Comparison of ENCODE assay signal across 18 mouse cellular contexts in the genomic region with DNA sequence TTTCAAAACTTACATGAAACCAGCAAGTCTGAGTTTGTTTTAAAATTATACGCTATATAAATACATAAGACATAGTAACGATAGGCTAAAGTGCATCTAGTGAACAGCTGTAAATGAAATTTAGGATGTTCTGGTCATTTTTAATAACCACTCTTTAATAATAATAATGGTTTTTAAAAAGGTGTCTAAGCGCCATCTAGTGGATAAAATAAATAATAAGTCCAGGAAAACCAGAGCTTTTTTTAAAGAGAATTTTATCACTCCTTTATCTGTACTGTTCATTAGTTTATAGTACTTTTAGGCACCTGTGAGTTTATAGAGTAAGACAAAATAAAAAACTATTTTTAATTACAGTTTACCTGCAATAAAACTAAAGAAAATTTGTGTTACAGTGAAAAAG. TPM values are rescaled to one million over a fixed set of nuclear protein-coding genes. Genes with fewer than 3 reads are reported as not detected.
DNase-seq lines count a peak whose midpoint lies in the region; ATAC-seq and TF ChIP-seq lines count a peak whose summit lies in the region.
"Had no signal": no experiment of that assay in that cellular context is flagged by ENCODE, and none has a peak within 500 bp of the region (broad histone marks: within the 10 kb centered on the region; RNA-seq: fewer than 3 reads in every experiment).

No protein-coding gene starts in this region.

- no peak for ATAC-seq in forebrain, postnatal 0 days
- no peak for ATAC-seq in forebrain, embryonic 16.5 days
- ATAC-seq in liver, embryonic 11.5 days (replicated peaks; ENCODE audit: low FRiP score), result no peak
- ATAC-seq: CD4-positive, CD25-positive, alpha-beta regulatory T cell, adult 4 months; forebrain, embryonic 15.5 days; midbrain, embryonic 13.5 days had no signal

- H3K4me1 ChIP-seq in forebrain, postnatal 0 days (ENCODE audit: insufficient read depth), result no peaks in the 10 kb centered on the region
- H3K4me1 ChIP-seq in forebrain, embryonic 16.5 days (replicated peaks; ENCODE audit: control insufficient read depth, insufficient read depth, low read length), result no peaks in the 10 kb centered on the region
- no peaks in the 10 kb centered on the region for H3K4me1 ChIP-seq in liver, adult 2 months (ENCODE audit: control insufficient read depth, insufficient read depth, low read length)
- H3K4me1 ChIP-seq in liver, embryonic 11.5 days (replicated peaks; ENCODE audit: control insufficient read depth, insufficient read depth, low read length), result no peaks in the 10 kb centered on the region
- H3K4me1 ChIP-seq: forebrain, embryonic 15.5 days; limb, embryonic 13.5 days; midbrain, embryonic 13.5 days had no signal

- no peak overlapping the region for H3K9ac ChIP-seq in forebrain, postnatal 0 days
- no peak overlapping the region for H3K9ac ChIP-seq in forebrain, embryonic 16.5 days (replicated peaks; ENCODE audit: low read depth, low read length)
- no peak overlapping the region for H3K9ac ChIP-seq in liver, adult 2 months (ENCODE audit: low read depth, low read length)
- no peak overlapping the region for H3K9ac ChIP-seq in liver, embryonic 11.5 days (ENCODE audit: low read depth, low read length)
- H3K9ac ChIP-seq: forebrain, embryonic 15.5 days; limb, embryonic 13.5 days; midbrain, embryonic 13.5 days had no signal

- 63% methylated on average over 3 of the region's 3 CpGs for WGBS in forebrain, postnatal 0 days
- WGBS in forebrain, embryonic 16.5 days, result 67% methylated on average over 3 of the region's 3 CpGs
- WGBS in liver, adult 2 months, result 67% methylated on average over 3 of the region's 3 CpGs
- 61% methylated on average over 3 of the region's 3 CpGs for WGBS in liver, embryonic 11.5 days

- H3K4me3 ChIP-seq in forebrain, postnatal 0 days (ENCODE audit: low read depth, low read length), result no peak overlapping the region
- no peak overlapping the region for H3K4me3 ChIP-seq in forebrain, embryonic 16.5 days (replicated peaks; ENCODE audit: low read length)
- H3K4me3 ChIP-seq in liver, adult 2 months (ENCODE audit: insufficient read depth, low read depth, low read length), result no peak overlapping the region
- H3K4me3 ChIP-seq in liver, embryonic 11.5 days (ENCODE audit: low read depth, low read length), result no peak overlapping the region
- H3K4me3 ChIP-seq: forebrain, embryonic 15.5 days; limb, embryonic 13.5 days; midbrain, embryonic 13.5 days had no signal

- no peak overlapping the region for H3K4me2 ChIP-seq in forebrain, postnatal 0 days (ENCODE audit: low read depth)
- H3K4me2 ChIP-seq in forebrain, embryonic 16.5 days (ENCODE audit: low read length), result no peak overlapping the region
- H3K4me2 ChIP-seq in liver, embryonic 11.5 days, result no peak overlapping the region
- H3K4me2 ChIP-seq: forebrain, embryonic 15.5 days; heart, embryonic 11.5 days; limb, embryonic 13.5 days; midbrain, embryonic 13.5 days had no signal

- no peaks in the 10 kb centered on the region for H3K9me3 ChIP-seq in forebrain, postnatal 0 days (ENCODE audit: low read length)
- H3K9me3 ChIP-seq in forebrain, embryonic 16.5 days (ENCODE audit: control insufficient read depth, low read length), result no peaks in the 10 kb centered on the region
- H3K9me3 ChIP-seq in liver, embryonic 11.5 days (ENCODE audit: control insufficient read depth, low read length), result no peaks in the 10 kb centered on the region
- H3K9me3 ChIP-seq: forebrain, embryonic 15.5 days; limb, embryonic 13.5 days; midbrain, embryonic 13.5 days had no signal

- no peaks in the 10 kb centered on the region for H3K27me3 ChIP-seq in forebrain, postnatal 0 days (ENCODE audit: insufficient read depth, low read length)
- no peaks in the 10 kb centered on the region for H3K27me3 ChIP-seq in forebrain, embryonic 16.5 days (replicated peaks; ENCODE audit: control insufficient read depth, insufficient read depth, low read length)
- no peaks in the 10 kb centered on the region for H3K27me3 ChIP-seq in liver, adult 2 months (ENCODE audit: control insufficient read depth, insufficient read depth, low read length)
- H3K27me3 ChIP-seq in liver, embryonic 11.5 days (replicated peaks; ENCODE audit: control insufficient read depth, insufficient read depth, low read length), result no peaks in the 10 kb centered on the region
- H3K27me3 ChIP-seq: forebrain, embryonic 15.5 days; limb, embryonic 13.5 days; midbrain, embryonic 13.5 days had no signal

- H3K36me3 ChIP-seq in forebrain, postnatal 0 days (ENCODE audit: insufficient read depth), result peaks cover 26% of the 10 kb centered on the region
- peaks cover 15% of the 10 kb centered on the region for H3K36me3 ChIP-seq in forebrain, embryonic 16.5 days (ENCODE audit: control insufficient read depth, insufficient read depth)
- peaks cover 37% of the 10 kb centered on the region for H3K36me3 ChIP-seq in liver, adult 2 months (ENCODE audit: control insufficient read depth, insufficient read depth, low read length)
- peaks cover 11% of the 10 kb centered on the region; the same call in 1 of the 2 replicates for H3K36me3 ChIP-seq in liver, embryonic 11.5 days (ENCODE audit: control insufficient read depth, insufficient read depth, low read length)

- H3K79me2 ChIP-seq in liver, adult 2 months (ENCODE audit: control insufficient read depth, insufficient read depth, low read length), result no peaks in the 10 kb centered on the region

- no peak overlapping the region for H3K27ac ChIP-seq in forebrain, postnatal 0 days (ENCODE audit: low read depth, low read length)
- H3K27ac ChIP-seq in forebrain, embryonic 16.5 days (ENCODE audit: low read length), result no peak overlapping the region
- H3K27ac ChIP-seq in liver, adult 2 months (replicated peaks; ENCODE audit: insufficient read depth, low read depth, low read length), result no peak overlapping the region
- H3K27ac ChIP-seq in liver, embryonic 11.5 days (ENCODE audit: low read depth, low read length), result no peak overlapping the region
- H3K27ac ChIP-seq: forebrain, embryonic 15.5 days; limb, embryonic 13.5 days; midbrain, embryonic 13.5 days had no signal

- peak; percentile 29 for TF ChIP-seq CTCF in forebrain, postnatal 0 days (IDR thresholded peaks at IDR 0.05; ENCODE audit: low read depth)
- peak; percentile 30 for TF ChIP-seq CTCF in liver, adult 2 months (IDR thresholded peaks at IDR 0.05; ENCODE audit: low read depth, low read length)
- TF ChIP-seq CTCF in brain, embryonic 14.5 days (IDR thresholded peaks at IDR 0.05; ENCODE audit: borderline replicate concordance, extremely low read depth, insufficient read depth, insufficient read length), result 0 out of 2 replicates have a peak, but pooled peaks have one; percentile 12

- no peak for TF ChIP-seq POLR2A in liver, adult 2 months (IDR thresholded peaks at IDR 0.05; ENCODE audit: extremely low read depth, insufficient read depth, low read length)
- TF ChIP-seq POLR2A in brain, embryonic 14.5 days (IDR thresholded peaks at IDR 0.05; ENCODE audit: borderline replicate concordance, extremely low read depth, insufficient read depth, insufficient read length, poor library complexity, severe bottlenecking), result no peak

- no peak for DNase-seq in forebrain, postnatal 0 days
- no peak for DNase-seq in liver, adult 2 months (ENCODE audit: extremely low read depth, low read depth, low spot score)
- DNase-seq in liver, embryonic 11.5 days (ENCODE audit: low spot score), result no peak
- peak; percentile 18 for DNase-seq in A20 (ENCODE audit: low read depth, low spot score)
- DNase-seq in brain, embryonic 14.5 days (ENCODE audit: low read depth), result no peak
- DNase-seq in right cerebral cortex, postnatal 25 days, result no peak
- DNase-seq: adrenal gland, adult 2 months; cerebellum, postnatal 14 days; gastrocnemius, postnatal 14 days; kidney, adult 18-20 months; spleen, adult 18-20 months; thymus, postnatal 36 days had no signal

RNA-seq across cellular contexts. Expression of gene Nckap1, which starts 44.0 kb away (rescaled TPM):
- 154 and 178 TPM in 2 replicates for total RNA-seq in forebrain, postnatal 0 days (2014; rRNA removed)
- 67.6 and 90.0 TPM in 2 replicates for polyA plus RNA-seq in forebrain, postnatal 0 days (2015; fragmentation: Nextera tagmentation; extraction: Ambion mirVana)
- polyA plus RNA-seq in forebrain, embryonic 16.5 days (2015; fragmentation: Nextera tagmentation; extraction: Ambion mirVana), result 103 and 108 TPM in 2 replicates
- total RNA-seq in liver, adult 2 months (2014; rRNA removed), result 88.8 and 95.3 TPM in 2 replicates
- polyA plus RNA-seq in liver, adult 2 months (2012; rRNA removed), result 20.5 and 22.1 TPM in 2 replicates
- 27.4 and 30.2 TPM in 2 replicates for polyA plus RNA-seq in liver, embryonic 11.5 days (2014; fragmentation: Nextera tagmentation; extraction: Ambion mirVana)
- polyA plus RNA-seq in brain, embryonic 14.5 days (2012; rRNA removed), result 102 and 119 TPM in 2 replicates
